Mouse (Mus musculus): Measurements from ENCODE around the gene Arhgef10l. TPM values are rescaled to one million over a fixed set of nuclear protein-coding genes. Genes with fewer than 3 reads are reported as not detected.

Gene Arhgef10l
- total RNA-seq, 1 experiment from 2014 or later: 5.4 TPM

DNA sequence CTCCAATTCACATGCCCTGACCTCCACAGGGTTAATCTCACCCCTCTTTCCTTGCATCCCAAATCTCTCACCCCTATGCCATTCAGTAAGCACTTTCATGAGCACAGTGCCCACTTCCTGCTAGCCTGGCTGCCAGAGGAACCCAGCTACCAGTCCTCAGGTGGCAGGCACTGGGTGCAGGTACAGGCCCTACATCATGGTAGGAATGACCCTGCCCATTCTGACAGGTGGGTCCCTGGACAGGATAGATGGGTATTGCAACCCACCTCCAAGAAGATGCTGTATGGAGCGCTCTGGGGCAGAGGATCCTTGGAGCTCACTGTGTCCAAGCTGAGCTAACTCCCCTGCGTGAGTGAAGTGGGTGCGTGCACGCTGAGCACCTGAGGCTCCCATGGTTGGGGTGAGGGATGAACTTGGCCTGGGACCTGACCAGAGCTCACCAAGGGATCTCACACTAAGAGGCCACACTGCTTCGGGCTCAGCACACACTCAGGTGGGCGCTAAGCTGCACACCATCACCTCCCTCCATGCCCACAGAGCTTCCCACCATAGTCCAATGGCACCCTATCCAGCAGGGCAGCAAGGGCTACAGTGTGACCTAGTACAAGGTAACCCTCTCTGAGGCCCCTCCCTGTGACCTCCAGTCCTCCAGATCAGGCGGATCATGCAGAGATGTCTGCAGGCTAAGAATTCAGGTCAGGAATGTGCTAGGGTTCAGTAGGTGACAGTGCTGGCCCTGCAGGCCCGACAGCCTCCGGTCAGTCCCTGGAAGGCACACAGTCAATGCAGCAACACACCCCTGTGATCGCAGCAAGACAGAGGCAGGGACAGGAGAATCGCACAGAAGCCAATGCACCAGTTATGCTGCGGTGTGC, 39.9 kb downstream of the Arhgef10l start:
- ATAC-seq (replicated peaks in 1 of 2; ENCODE audit: insufficient read depth in 1 of 2, low FRiP score in 2 of 2, low TSS enrichment in 1 of 2, low read depth in 1 of 2, poor library complexity in 2 of 2, severe bottlenecking in 2 of 2): no peak

DNA sequence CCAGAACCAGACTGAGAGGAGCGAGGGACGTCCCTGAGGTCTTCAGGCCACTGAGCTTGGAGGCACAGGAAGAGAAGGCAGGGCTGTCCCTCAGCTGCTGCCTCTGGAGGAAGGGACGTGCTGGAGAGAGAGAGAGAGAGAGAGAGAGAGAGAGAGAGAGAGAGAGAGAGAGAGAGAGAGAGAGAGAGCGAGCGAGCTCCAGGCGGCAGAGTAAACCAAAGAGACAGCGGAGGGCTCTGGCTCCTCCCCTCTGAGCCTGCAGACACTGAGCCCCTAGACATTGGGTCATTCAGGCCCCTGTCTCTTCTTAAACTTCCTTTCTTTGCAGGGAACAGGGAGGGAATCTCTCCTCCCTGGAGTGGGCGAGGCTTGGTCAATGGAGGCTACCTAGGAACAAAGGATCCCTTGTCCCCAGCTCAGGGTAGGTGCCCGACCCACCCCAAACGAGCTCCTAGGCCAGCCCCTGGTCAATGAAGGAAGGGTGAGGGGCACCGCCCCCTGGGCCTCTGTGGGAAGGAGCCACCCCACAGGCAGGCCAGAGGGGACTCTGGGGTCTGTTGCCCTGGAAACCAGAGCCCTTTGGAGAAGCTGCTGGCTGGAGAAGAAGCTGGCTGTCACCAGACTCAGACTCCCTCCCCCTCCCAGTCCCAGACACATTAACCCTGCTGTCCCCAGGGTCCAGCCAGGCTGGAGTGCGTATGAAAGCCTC, 41.2 kb downstream of the Arhgef10l start:
- no peak for ATAC-seq (replicated peaks in 1 of 2; ENCODE audit: insufficient read depth in 1 of 2, low FRiP score in 2 of 2, low TSS enrichment in 1 of 2, low read depth in 1 of 2, poor library complexity in 2 of 2, severe bottlenecking in 2 of 2)

GRCm38 (mm10) chr4:140624087-140624467, 41.7 kb downstream of the Arhgef10l start:
- ATAC-seq (replicated peaks in 1 of 2; ENCODE audit: insufficient read depth in 1 of 2, low FRiP score in 2 of 2, low TSS enrichment in 1 of 2, low read depth in 1 of 2, poor library complexity in 2 of 2, severe bottlenecking in 2 of 2): no peak

- ATAC-seq (replicated peaks in 1 of 2; ENCODE audit: insufficient read depth in 1 of 2, low FRiP score in 2 of 2, low TSS enrichment in 1 of 2, low read depth in 1 of 2, poor library complexity in 2 of 2, severe bottlenecking in 2 of 2): peak; percentile 9 to 30; a peak in 1 of 4 replicates
Observed at GRCm38 (mm10) chr4:140622819-140623218, 43.0 kb downstream of the Arhgef10l start.

DNA sequence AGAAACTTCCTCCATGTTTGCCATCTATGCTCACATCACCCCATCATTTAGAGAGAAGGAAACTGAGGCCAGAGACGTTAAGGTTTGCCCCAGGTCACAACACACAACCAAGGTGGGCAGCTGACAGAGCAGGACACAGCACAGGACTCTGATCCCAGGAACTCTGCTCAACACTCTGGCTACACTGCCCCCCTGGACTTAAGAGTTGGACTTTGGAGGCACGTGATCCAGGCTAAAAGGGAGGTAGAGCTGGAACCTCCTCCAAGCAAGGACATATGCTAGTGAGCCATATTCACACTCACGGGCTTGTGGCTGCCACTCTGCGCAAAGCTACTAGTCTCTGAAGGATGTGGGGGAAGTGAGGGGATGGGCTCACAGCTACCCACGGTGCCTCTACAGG, 45.3 kb downstream of the Arhgef10l start:
- ATAC-seq (replicated peaks in 1 of 2; ENCODE audit: insufficient read depth in 1 of 2, low FRiP score in 2 of 2, low TSS enrichment in 1 of 2, low read depth in 1 of 2, poor library complexity in 2 of 2, severe bottlenecking in 2 of 2): no peak

DNA sequence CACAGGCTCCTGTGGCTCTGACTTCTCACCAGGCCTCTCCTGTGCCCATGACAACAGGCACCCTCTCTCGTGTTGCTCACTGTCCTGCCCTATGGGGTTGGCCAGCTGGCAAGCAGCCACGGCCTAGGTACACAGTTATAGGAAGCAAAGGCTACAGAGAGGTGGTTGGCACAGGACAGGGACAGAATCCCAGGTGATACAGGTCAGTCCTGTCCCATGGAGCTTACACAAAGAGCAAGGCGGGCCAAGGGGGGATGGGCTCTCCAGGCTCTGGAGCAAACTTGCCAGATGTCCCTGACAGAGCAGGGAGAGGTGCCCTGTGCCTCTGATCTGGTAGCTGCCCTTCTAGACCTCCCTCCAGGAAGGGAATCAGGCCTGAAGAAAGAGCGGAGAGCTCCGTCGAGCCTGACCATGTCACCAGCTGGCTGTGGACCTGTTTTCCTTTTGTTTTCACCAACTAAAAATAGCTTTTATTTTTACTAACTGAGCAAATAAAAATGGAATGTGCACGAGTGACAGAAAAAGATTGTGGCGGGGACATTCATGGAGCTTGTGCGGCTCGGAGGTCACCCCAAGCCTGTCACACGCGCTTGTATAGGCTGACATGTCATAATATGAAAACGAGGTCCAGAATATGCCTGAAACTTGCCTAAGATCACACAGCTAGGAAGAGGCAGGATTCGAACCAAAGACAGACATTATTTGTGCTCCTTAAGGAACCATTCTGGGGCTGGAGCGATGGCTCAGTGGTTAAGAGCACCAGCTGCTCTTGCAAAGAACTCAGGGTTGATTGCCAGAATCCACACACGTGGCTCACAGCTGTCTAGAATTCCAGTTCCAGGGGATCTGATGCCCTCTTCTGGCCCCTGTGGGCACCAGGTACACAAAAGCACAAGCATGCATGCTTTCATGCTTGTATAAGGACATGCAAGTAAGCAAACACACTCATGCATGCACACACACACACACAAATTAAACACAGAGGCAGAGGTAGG, 48.1 kb downstream of the Arhgef10l start:
- no peak for ATAC-seq (replicated peaks in 1 of 2; ENCODE audit: insufficient read depth in 1 of 2, low FRiP score in 2 of 2, low TSS enrichment in 1 of 2, low read depth in 1 of 2, poor library complexity in 2 of 2, severe bottlenecking in 2 of 2)

DNA sequence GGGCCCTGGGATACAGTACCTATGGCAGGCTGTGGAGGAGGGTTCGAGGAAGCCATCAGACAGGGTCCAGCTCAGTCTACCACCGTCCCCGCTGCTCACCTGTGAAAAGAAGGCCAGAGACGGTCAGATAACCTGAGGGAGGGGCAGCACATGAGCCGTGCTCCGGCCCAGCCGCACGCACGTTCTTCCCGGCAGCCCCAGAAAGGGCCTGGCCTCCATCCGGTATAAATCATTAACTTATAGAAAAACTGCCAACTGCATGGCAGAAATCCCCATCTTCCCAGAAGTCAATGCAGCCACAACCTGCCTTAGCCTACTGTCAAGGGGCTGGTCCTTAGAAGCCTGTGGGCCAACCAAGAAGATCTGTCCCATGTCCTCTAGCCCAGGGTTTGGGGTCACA, 48.9 kb downstream of the Arhgef10l start:
- no peak for ATAC-seq (replicated peaks in 1 of 2; ENCODE audit: insufficient read depth in 1 of 2, low FRiP score in 2 of 2, low TSS enrichment in 1 of 2, low read depth in 1 of 2, poor library complexity in 2 of 2, severe bottlenecking in 2 of 2)

- no peak for ATAC-seq (replicated peaks in 1 of 2; ENCODE audit: insufficient read depth in 1 of 2, low FRiP score in 2 of 2, low TSS enrichment in 1 of 2, low read depth in 1 of 2, poor library complexity in 2 of 2, severe bottlenecking in 2 of 2)
Observed at GRCm38 (mm10) chr4:140616196-140616595, 49.6 kb downstream of the Arhgef10l start.

- no peak for ATAC-seq (replicated peaks in 1 of 2; ENCODE audit: insufficient read depth in 1 of 2, low FRiP score in 2 of 2, low TSS enrichment in 1 of 2, low read depth in 1 of 2, poor library complexity in 2 of 2, severe bottlenecking in 2 of 2)
Observed at GRCm38 (mm10) chr4:140615771-140616170, 50.0 kb downstream of the Arhgef10l start.

- ATAC-seq (replicated peaks in 1 of 2; ENCODE audit: insufficient read depth in 1 of 2, low FRiP score in 2 of 2, low TSS enrichment in 1 of 2, low read depth in 1 of 2, poor library complexity in 2 of 2, severe bottlenecking in 2 of 2): no peak
Observed at GRCm38 (mm10) chr4:140614553-140614952, 51.3 kb downstream of the Arhgef10l start.

- ATAC-seq (replicated peaks in 1 of 2; ENCODE audit: insufficient read depth in 1 of 2, low FRiP score in 2 of 2, low TSS enrichment in 1 of 2, low read depth in 1 of 2, poor library complexity in 2 of 2, severe bottlenecking in 2 of 2): no peak
Observed at GRCm38 (mm10) chr4:140614145-140614544, 51.7 kb downstream of the Arhgef10l start.

- ATAC-seq (replicated peaks in 1 of 2; ENCODE audit: insufficient read depth in 1 of 2, low FRiP score in 2 of 2, low TSS enrichment in 1 of 2, low read depth in 1 of 2, poor library complexity in 2 of 2, severe bottlenecking in 2 of 2): no peak
Observed at GRCm38 (mm10) chr4:140610841-140611609, 54.8 kb downstream of the Arhgef10l start.

- no peak for ATAC-seq (replicated peaks in 1 of 2; ENCODE audit: insufficient read depth in 1 of 2, low FRiP score in 2 of 2, low TSS enrichment in 1 of 2, low read depth in 1 of 2, poor library complexity in 2 of 2, severe bottlenecking in 2 of 2)
Observed at GRCm38 (mm10) chr4:140608228-140608720, 57.5 kb downstream of the Arhgef10l start.

DNA sequence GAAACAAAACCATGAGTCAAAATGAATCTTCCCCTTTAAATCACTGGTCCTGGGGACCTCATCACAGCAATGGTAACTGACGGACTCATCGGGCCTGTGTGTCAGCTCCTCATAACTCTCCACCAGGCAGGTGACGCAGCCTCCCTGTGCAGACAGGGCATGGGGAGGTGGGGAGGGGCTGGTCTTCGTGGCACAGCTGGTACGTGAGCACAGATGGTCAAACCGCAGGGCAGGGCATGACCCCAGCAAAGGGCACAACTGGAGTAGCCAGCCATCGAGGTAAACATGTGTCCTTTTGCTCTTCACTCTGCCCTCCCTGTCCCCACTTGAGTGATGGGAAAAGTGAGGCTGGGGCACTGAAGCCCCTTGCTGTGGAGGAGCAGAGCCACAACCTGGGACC, 59.0 kb downstream of the Arhgef10l start:
- no peak for ATAC-seq (replicated peaks in 1 of 2; ENCODE audit: insufficient read depth in 1 of 2, low FRiP score in 2 of 2, low TSS enrichment in 1 of 2, low read depth in 1 of 2, poor library complexity in 2 of 2, severe bottlenecking in 2 of 2)

DNA sequence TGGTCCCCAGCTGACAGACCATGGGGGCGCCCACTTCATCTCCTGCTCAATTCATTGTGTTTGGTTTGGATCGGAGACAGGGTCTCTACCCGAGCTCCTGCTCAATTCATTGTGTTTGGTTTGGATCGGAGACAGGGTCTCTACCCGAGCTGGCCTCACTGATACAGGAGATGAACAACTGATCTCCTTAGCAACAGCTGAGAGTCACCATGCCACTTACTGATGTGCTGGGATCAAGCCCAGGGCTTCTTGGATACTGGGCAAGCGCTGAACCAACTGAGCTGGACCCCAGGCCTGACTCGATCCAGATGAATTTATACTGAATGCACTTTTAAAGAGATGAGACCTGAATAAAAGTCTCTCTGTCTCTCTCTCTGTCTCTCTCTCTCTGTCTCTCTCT, 59.6 kb downstream of the Arhgef10l start:
- no peak for ATAC-seq (replicated peaks in 1 of 2; ENCODE audit: insufficient read depth in 1 of 2, low FRiP score in 2 of 2, low TSS enrichment in 1 of 2, low read depth in 1 of 2, poor library complexity in 2 of 2, severe bottlenecking in 2 of 2)

DNA sequence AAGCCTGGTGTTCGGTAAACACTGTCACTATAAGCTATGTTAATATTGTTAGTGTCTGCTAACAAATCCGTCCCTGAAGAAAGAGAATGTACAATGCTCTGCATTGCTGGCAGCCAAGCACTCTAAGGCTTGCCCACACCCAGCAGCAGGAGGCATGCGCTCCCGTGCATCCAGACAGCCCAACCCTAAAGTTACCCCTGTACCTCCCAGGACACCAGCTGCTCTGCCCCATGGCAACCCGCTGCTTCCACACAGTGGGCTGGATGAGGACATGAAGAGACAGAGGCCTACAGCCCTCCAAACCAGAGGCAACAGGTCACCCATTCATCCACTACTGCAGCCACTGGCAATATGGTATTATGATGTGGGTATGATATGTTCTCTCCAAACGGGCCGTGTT, 60.0 kb downstream of the Arhgef10l start:
- ATAC-seq (replicated peaks in 1 of 2; ENCODE audit: insufficient read depth in 1 of 2, low FRiP score in 2 of 2, low TSS enrichment in 1 of 2, low read depth in 1 of 2, poor library complexity in 2 of 2, severe bottlenecking in 2 of 2): no peak

DNA sequence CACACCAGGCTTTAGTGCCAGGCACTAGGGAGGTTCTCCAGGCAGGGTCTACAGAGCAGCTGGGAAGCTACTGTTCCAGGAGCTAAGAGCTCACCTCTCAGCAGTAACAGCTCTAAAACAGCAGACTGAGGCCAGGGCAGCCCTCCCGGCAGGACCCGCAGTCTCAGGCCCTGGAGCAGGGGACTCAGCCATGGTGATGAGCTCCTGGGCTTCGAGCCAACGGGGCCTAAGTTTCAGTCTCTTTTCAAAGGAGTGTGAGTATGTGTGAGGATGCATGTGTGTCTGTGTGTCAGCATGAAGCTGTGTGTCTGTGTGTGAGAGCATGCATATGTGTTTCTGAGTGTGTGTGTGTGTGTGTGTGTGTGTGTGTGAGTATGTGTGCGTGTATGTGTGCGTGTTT, 60.6 kb downstream of the Arhgef10l start:
- no peak for ATAC-seq (replicated peaks in 1 of 2; ENCODE audit: insufficient read depth in 1 of 2, low FRiP score in 2 of 2, low TSS enrichment in 1 of 2, low read depth in 1 of 2, poor library complexity in 2 of 2, severe bottlenecking in 2 of 2)
